Mouse (Mus musculus): ENCODE results near the gene Zdhhc21. TPM values are rescaled to one million over a fixed set of nuclear protein-coding genes. Genes with fewer than 3 reads are reported as not detected.

The Zdhhc21 gene
- polyA plus RNA-seq, 1 experiment from 2014 or later, result 13.8 TPM

DNA sequence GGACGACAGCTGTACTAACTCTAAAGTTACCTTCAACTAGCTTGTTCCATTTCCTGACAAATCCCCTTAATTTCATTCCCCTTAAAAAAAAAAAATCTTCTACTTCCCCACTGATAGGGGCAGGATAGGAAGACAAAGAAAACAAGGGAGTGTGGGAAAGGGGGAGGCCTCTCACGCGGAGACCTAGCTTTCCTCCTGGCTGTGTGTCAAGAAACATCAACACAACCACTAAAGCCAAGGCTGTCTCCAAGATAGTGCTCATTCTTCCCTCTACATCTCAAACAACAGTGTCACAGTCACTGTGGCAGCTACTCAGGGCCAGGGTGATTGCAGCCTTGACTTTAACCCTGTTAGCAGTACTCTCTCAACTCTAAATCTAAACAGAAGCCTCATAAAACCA is 808 bp upstream of the Zdhhc21 start:
- Histone ChIP-seq H3K27ac (replicated peaks; ENCODE audit: low read depth, low read length) (no peak overlapping the region), H3K9ac (replicated peaks; ENCODE audit: low read length) (no peak overlapping the region), H3K9me3 (replicated peaks; ENCODE audit: control insufficient read depth, low read length) (no peaks in the 10 kb centered on the region), H3K4me2 (ENCODE audit: low read depth, low read length) (no peak overlapping the region), H3K27me3 (ENCODE audit: control insufficient read depth, insufficient read depth, low read length) (no peaks in the 10 kb centered on the region), H3K4me3 (ENCODE audit: low read depth, low read length) (no peak overlapping the region), H3K36me3 (replicated peaks; ENCODE audit: control insufficient read depth, insufficient read depth, low read depth, low read length) (no peaks in the 10 kb centered on the region), H3K4me1 (ENCODE audit: control insufficient read depth, insufficient read depth, low read length) (peaks cover 2% of the 10 kb centered on the region)
- ATAC-seq (replicated peaks; ENCODE audit: insufficient number of reproducible peaks, low FRiP score, low TSS enrichment, low read depth), result no peak
- no peak for DNase-seq (ENCODE audit: low spot score)
- whole genome bisulfite sequencing, result 45% methylated on average over 3 of the region's 3 CpGs

- ATAC-seq (replicated peaks; ENCODE audit: insufficient number of reproducible peaks, low FRiP score, low TSS enrichment, low read depth), result no peak
- Histone ChIP-seq H3K9ac (replicated peaks; ENCODE audit: low read length) (peak overlapping the region; percentile 92), H3K27ac (replicated peaks; ENCODE audit: low read depth, low read length) (no peak overlapping the region), H3K4me3 (ENCODE audit: low read depth, low read length) (peak overlapping the region; percentile 87), H3K27me3 (ENCODE audit: control insufficient read depth, insufficient read depth, low read length) (no peaks in the 10 kb centered on the region), H3K9me3 (replicated peaks; ENCODE audit: control insufficient read depth, low read length) (no peaks in the 10 kb centered on the region), H3K4me1 (ENCODE audit: control insufficient read depth, insufficient read depth, low read length) (peaks cover 2% of the 10 kb centered on the region), H3K36me3 (replicated peaks; ENCODE audit: control insufficient read depth, insufficient read depth, low read depth, low read length) (no peaks in the 10 kb centered on the region), H3K4me2 (ENCODE audit: low read depth, low read length) (peak overlapping the region; percentile 78)
- WGBS, result 42% methylated on average over 4 of the region's 4 CpGs
- no peak for DNase-seq (ENCODE audit: low spot score)
Measured at GRCm38 (mm10) chr4:82858431-82859010, 1.2 kb downstream of the Zdhhc21 start.

GRCm38 (mm10) chr4:82856986-82857385 is 2.8 kb downstream of the Zdhhc21 start:
- WGBS, result 96% methylated on average over 3 of the region's 3 CpGs
- no peak overlapping the region for H3K4me3 ChIP-seq (ENCODE audit: low read depth, low read length)
- no peaks in the 10 kb centered on the region for H3K36me3 ChIP-seq (replicated peaks; ENCODE audit: control insufficient read depth, insufficient read depth, low read depth, low read length)
- DNase-seq (ENCODE audit: low spot score) (no peak), ATAC-seq (replicated peaks; ENCODE audit: insufficient number of reproducible peaks, low FRiP score, low TSS enrichment, low read depth) (no peak)
- peaks cover 2% of the 10 kb centered on the region for H3K4me1 ChIP-seq (ENCODE audit: control insufficient read depth, insufficient read depth, low read length)
- H3K4me2 ChIP-seq (ENCODE audit: low read depth, low read length), result no peak overlapping the region
- H3K27me3 ChIP-seq (ENCODE audit: control insufficient read depth, insufficient read depth, low read length), result no peaks in the 10 kb centered on the region
- no peaks in the 10 kb centered on the region for H3K9me3 ChIP-seq (replicated peaks; ENCODE audit: control insufficient read depth, low read length)
- no peak overlapping the region for H3K9ac ChIP-seq (replicated peaks; ENCODE audit: low read length)
- H3K27ac ChIP-seq (replicated peaks; ENCODE audit: low read depth, low read length), result no peak overlapping the region

DNA sequence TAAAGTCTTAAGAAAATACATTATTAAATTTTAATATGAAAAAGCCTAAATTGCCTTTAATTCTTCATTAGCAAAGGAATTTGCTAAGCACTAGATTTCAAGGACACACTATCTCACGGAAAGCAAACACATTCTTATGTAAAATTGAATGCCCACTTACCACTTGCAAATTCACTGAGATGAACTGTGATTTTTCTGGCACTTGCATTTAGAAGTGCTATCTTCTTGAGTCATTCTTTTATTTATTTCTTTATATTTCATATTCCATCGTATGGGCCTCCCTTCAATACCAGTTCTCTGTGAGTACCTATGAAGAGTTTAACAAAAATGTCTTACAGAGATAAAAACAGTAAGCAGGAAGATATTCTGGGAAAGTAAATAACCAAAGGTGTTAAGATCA is 5.9 kb downstream of the Zdhhc21 start:
- ATAC-seq (replicated peaks; ENCODE audit: insufficient number of reproducible peaks, low FRiP score, low TSS enrichment, low read depth), result no peak
- 86% methylated on average over 2 of the region's 2 CpGs for WGBS
- H3K27ac ChIP-seq (replicated peaks; ENCODE audit: low read depth, low read length), result no peak overlapping the region
- H3K9me3 ChIP-seq (replicated peaks; ENCODE audit: control insufficient read depth, low read length), result no peaks in the 10 kb centered on the region
- H3K4me1 ChIP-seq (ENCODE audit: control insufficient read depth, insufficient read depth, low read length), result peaks cover 2% of the 10 kb centered on the region
- H3K4me3 ChIP-seq (ENCODE audit: low read depth, low read length), result no peak overlapping the region
- no peak overlapping the region for H3K4me2 ChIP-seq (ENCODE audit: low read depth, low read length)
- no peak for DNase-seq (ENCODE audit: low spot score)
- H3K9ac ChIP-seq (replicated peaks; ENCODE audit: low read length), result no peak overlapping the region
- H3K36me3 ChIP-seq (replicated peaks; ENCODE audit: control insufficient read depth, insufficient read depth, low read depth, low read length), result no peaks in the 10 kb centered on the region
- no peaks in the 10 kb centered on the region for H3K27me3 ChIP-seq (ENCODE audit: control insufficient read depth, insufficient read depth, low read length)

GRCm38 (mm10) chr4:82848552-82849234 is 11.1 kb downstream of the Zdhhc21 start:
- Histone ChIP-seq H3K4me1 (ENCODE audit: control insufficient read depth, insufficient read depth, low read length) (no peaks in the 10 kb centered on the region), H3K9me3 (replicated peaks; ENCODE audit: control insufficient read depth, low read length) (no peaks in the 10 kb centered on the region), H3K4me2 (ENCODE audit: low read depth, low read length) (no peak overlapping the region), H3K27ac (replicated peaks; ENCODE audit: low read depth, low read length) (no peak overlapping the region), H3K27me3 (ENCODE audit: control insufficient read depth, insufficient read depth, low read length) (no peaks in the 10 kb centered on the region), H3K4me3 (ENCODE audit: low read depth, low read length) (no peak overlapping the region), H3K9ac (replicated peaks; ENCODE audit: low read length) (no peak overlapping the region), H3K36me3 (replicated peaks; ENCODE audit: control insufficient read depth, insufficient read depth, low read depth, low read length) (no peaks in the 10 kb centered on the region)
- DNase-seq (ENCODE audit: low spot score) (no peak), ATAC-seq (replicated peaks; ENCODE audit: insufficient number of reproducible peaks, low FRiP score, low TSS enrichment, low read depth) (no peak)
- 49% methylated on average over 5 of the region's 5 CpGs for WGBS

DNA sequence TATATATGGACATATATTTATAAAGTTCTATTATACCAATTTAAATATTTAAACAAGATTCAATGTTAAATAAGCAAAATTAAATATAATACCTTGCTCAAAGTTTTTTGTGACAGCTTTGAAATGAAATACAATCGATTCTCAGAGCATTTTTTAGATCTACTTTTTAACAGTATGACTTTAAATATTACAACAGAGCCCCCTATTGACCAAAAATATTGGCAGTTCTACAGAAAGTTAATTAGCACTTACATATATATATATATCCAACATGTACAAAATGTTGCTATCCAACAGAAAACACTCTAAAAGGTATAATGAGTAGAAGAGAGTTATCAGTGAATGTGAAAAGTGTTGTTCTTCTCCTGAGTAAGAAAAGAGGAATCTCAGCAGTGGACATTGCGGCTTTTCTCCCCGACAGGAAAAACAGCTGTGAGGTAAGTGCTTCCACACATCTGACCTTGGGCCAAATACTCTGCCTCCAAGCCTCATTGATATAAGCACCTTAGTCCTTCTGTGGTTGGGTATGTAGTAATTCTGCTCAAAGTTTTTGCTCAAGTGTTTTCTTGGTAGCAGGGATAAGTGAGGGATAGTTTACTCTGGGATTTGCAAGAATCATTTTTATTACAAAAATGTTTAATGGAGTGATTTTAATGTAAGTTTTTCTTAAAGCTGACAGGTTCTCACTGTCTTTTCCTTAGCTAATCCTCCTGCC is 22.1 kb downstream of the Zdhhc21 start:
- Histone ChIP-seq H3K27ac (replicated peaks; ENCODE audit: low read depth, low read length) (no peak overlapping the region), H3K27me3 (ENCODE audit: control insufficient read depth, insufficient read depth, low read length) (no peaks in the 10 kb centered on the region), H3K36me3 (replicated peaks; ENCODE audit: control insufficient read depth, insufficient read depth, low read depth, low read length) (no peaks in the 10 kb centered on the region), H3K4me2 (ENCODE audit: low read depth, low read length) (no peak overlapping the region), H3K4me3 (ENCODE audit: low read depth, low read length) (no peak overlapping the region), H3K9me3 (replicated peaks; ENCODE audit: control insufficient read depth, low read length) (no peaks in the 10 kb centered on the region), H3K4me1 (ENCODE audit: control insufficient read depth, insufficient read depth, low read length) (no peaks in the 10 kb centered on the region), H3K9ac (replicated peaks; ENCODE audit: low read length) (no peak overlapping the region)
- DNase-seq (ENCODE audit: low spot score) (peak; percentile 66), ATAC-seq (replicated peaks; ENCODE audit: insufficient number of reproducible peaks, low FRiP score, low TSS enrichment, low read depth) (no peak)
- 63% methylated on average over 3 of the region's 3 CpGs for WGBS

DNA sequence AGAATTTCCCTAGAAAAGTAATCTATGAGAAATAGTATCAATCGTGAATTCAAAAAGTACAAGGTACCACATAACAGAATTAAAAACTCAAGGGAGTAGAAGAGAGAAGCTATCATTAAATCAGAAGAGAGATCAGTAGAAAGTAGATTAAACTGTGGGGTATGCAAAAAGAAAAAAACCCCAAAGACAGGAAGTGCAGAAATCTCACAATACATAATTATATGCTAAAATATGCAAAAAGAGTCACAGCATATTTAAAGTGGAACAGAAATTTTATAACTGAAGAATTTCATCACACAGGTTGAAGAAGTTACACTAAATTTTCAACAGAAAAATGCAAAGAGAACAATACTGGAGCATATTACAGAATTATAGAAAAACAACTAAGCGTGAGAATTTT is 28.6 kb downstream of the Zdhhc21 start:
- H3K9me3 ChIP-seq (replicated peaks; ENCODE audit: control insufficient read depth, low read length), result no peaks in the 10 kb centered on the region
- H3K36me3 ChIP-seq (replicated peaks; ENCODE audit: control insufficient read depth, insufficient read depth, low read depth, low read length), result no peaks in the 10 kb centered on the region
- no peak for DNase-seq (ENCODE audit: low spot score)
- no peak overlapping the region for H3K27ac ChIP-seq (replicated peaks; ENCODE audit: low read depth, low read length)
- H3K4me1 ChIP-seq (ENCODE audit: control insufficient read depth, insufficient read depth, low read length), result no peaks in the 10 kb centered on the region
- no peak overlapping the region for H3K4me3 ChIP-seq (ENCODE audit: low read depth, low read length)
- H3K9ac ChIP-seq (replicated peaks; ENCODE audit: low read length), result no peak overlapping the region
- WGBS, result 96% methylated on average over 2 of the region's 2 CpGs
- ATAC-seq (replicated peaks; ENCODE audit: insufficient number of reproducible peaks, low FRiP score, low TSS enrichment, low read depth), result no peak
- no peaks in the 10 kb centered on the region for H3K27me3 ChIP-seq (ENCODE audit: control insufficient read depth, insufficient read depth, low read length)
- no peak overlapping the region for H3K4me2 ChIP-seq (ENCODE audit: low read depth, low read length)

GRCm38 (mm10) chr4:82829429-82829828 is 30.3 kb downstream of the Zdhhc21 start:
- Histone ChIP-seq H3K4me1 (ENCODE audit: control insufficient read depth, insufficient read depth, low read length) (no peaks in the 10 kb centered on the region), H3K4me2 (ENCODE audit: low read depth, low read length) (no peak overlapping the region), H3K4me3 (ENCODE audit: low read depth, low read length) (no peak overlapping the region), H3K27me3 (ENCODE audit: control insufficient read depth, insufficient read depth, low read length) (no peaks in the 10 kb centered on the region), H3K36me3 (replicated peaks; ENCODE audit: control insufficient read depth, insufficient read depth, low read depth, low read length) (no peaks in the 10 kb centered on the region), H3K9ac (replicated peaks; ENCODE audit: low read length) (no peak overlapping the region), H3K27ac (replicated peaks; ENCODE audit: low read depth, low read length) (no peak overlapping the region), H3K9me3 (replicated peaks; ENCODE audit: control insufficient read depth, low read length) (no peaks in the 10 kb centered on the region)
- DNase-seq (ENCODE audit: low spot score) (no peak), ATAC-seq (replicated peaks; ENCODE audit: insufficient number of reproducible peaks, low FRiP score, low TSS enrichment, low read depth) (no peak)
- 67% methylated on average over 5 of the region's 5 CpGs for WGBS

Measured in embryonic facial prominence, embryonic 11.5 days (tissue).